Mouse (Mus musculus) intestine, postnatal 0 days (tissue): ENCODE measurements around the gene Spata18. TPM values are rescaled to one million over a fixed set of nuclear protein-coding genes. Genes with fewer than 3 reads are reported as not detected.
A peak's percentile ranks its signal among the peaks of the same experiment; 100 is the strongest.

Source experiments
- ATAC-seq: fragments of 200-750 bp; cut with Nextera tagmentation; 2 replicates; pipeline ENCODE4 v1.8.0; 2017; ENCODE audit warnings: mild to moderate bottlenecking, moderate TSS enrichment, moderate library complexity
- H3K27ac ChIP-seq: fragments of 300-500 bp; sonication (generic); 2 replicates; pipeline ENCODE4 v1.5.1; 2014; ENCODE audit warnings: mild to moderate bottlenecking, low read depth, low read length, moderate library complexity
- H3K27me3 ChIP-seq: fragments of 300-500 bp; sonication (generic); replicated peaks from 2 replicates; pipeline ENCODE4 v1.6.1; 2014; ENCODE audit warnings: low read length, mixed read lengths; ENCODE audit not compliant: control insufficient read depth, insufficient read depth
- H3K36me3 ChIP-seq: fragments of 300-500 bp; sonication (generic); 2 replicates; pipeline ENCODE4 v1.6.1; 2014; ENCODE audit warnings: mild to moderate bottlenecking, moderate library complexity; ENCODE audit not compliant: control insufficient read depth, insufficient read depth
- H3K4me1 ChIP-seq: fragments of 300-500 bp; sonication (generic); replicated peaks from 2 replicates; pipeline ENCODE4 v1.6.1; 2014; ENCODE audit warnings: antibody characterized with exemption, low read length, mixed read lengths; ENCODE audit not compliant: control insufficient read depth, insufficient read depth
- H3K4me2 ChIP-seq: fragments of 300-500 bp; sonication (generic); replicated peaks from 2 replicates; pipeline ENCODE4 v1.6.1; 2014; ENCODE audit warnings: low read depth, mild to moderate bottlenecking, moderate library complexity
- H3K4me3 ChIP-seq: fragments of 300-500 bp; sonication (generic); 2 replicates; pipeline ENCODE4 v1.5.1; 2014; ENCODE audit warnings: low read depth, low read length
- H3K9ac ChIP-seq: fragments of 300-500 bp; sonication (generic); 2 replicates; pipeline ENCODE4 v1.6.1; 2014; ENCODE audit warnings: mild to moderate bottlenecking, low read depth, low read length
- H3K9me3 ChIP-seq: fragments of 300-500 bp; sonication (generic); 2 replicates; pipeline ENCODE4 v1.6.1; 2016; ENCODE audit warnings: mixed run types; ENCODE audit not compliant: control insufficient read depth
- CTCF ChIP-seq: sonication (generic); IDR thresholded peaks from 2 replicates; pipeline ENCODE4 v1.5.1; 2016; ENCODE audit warnings: low read depth, mild to moderate bottlenecking, control low read depth, antibody characterized with exemption, moderate library complexity
- WGBS: fragments of 180-500 bp; shearing (Covaris S2); extraction: QIAGEN DNeasy Blood & Tissue Kit; methylation state at CpG from one replicate; pipeline ENCODE4 v1.1.7; 2014; 5-methylcytosine and 5-hydroxymethylcytosine counted together
- polyA plus RNA-seq: library from polyadenylated mRNA; unstranded; fragments of >200 nt; fragmentation: Nextera tagmentation; extraction: Ambion mirVana; gene quantifications from 2 replicates; pipeline ENCODE4 v1.2.1, GENCODE M21; 2015

Spata18 gene
- polyA plus RNA-seq, 1 experiment from 2014 or later: 0.18 TPM

DNA sequence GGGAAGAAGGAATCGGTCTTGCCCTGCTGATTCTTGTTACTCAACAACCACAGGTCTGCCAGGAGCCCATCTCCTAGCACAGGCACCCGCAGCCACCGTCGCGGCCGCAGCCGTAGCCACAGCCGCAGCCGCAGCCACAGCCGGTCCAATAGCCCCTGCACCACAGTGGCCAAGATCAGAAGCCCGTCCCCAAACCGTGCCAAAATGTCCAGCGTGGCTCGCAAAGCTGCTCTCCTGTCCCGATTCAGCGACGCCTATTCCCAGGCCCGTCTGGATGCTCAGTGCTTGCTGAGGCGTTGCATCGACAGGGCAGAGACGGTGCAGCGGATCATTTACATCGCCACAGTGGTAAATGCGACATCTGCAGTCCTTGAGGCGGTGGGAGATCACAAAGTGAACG, 18.2 kb downstream of the Spata18 start:
- no peak overlapping the region for H3K9ac ChIP-seq
- H3K27ac ChIP-seq: no peak overlapping the region
- no peaks in the 10 kb centered on the region for H3K4me1 ChIP-seq
- no peaks in the 10 kb centered on the region for H3K36me3 ChIP-seq
- ATAC-seq: no peak
- no peak for TF ChIP-seq CTCF
- H3K4me2 ChIP-seq: no peak overlapping the region
- 56% methylated on average over 26 of the region's 26 CpGs for WGBS
- no peak overlapping the region for H3K4me3 ChIP-seq
- H3K9me3 ChIP-seq: no peaks in the 10 kb centered on the region
- peaks cover 5% of the 10 kb centered on the region; the same call in 1 of the 2 replicates for H3K27me3 ChIP-seq

DNA sequence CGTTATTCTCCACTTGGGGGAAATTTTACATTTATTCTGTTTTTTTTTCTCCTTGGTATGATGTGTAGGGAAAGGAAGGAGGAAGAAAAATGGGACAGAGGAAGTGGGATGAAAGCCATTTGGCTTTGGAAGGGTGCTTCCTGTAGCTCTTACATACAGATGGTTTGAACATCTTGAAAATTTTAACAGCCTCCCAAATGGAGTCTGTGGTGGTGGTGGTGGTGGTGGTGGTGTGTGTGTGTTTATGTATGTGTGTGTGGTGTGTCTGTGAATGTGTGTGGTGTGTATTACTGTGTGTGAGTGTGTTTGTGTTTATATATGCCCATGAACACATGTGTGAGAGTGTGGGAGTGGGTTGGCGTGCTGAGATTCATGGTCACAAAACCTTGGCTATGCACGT, 24.4 kb downstream of the Spata18 start:
- no peaks in the 10 kb centered on the region for H3K9me3 ChIP-seq
- H3K27me3 ChIP-seq: no peaks in the 10 kb centered on the region
- no peak overlapping the region for H3K27ac ChIP-seq
- WGBS: 87% methylated on average over 3 of the region's 3 CpGs
- no peak overlapping the region for H3K9ac ChIP-seq
- no peaks in the 10 kb centered on the region for H3K36me3 ChIP-seq
- no peak overlapping the region for H3K4me3 ChIP-seq
- ATAC-seq: no peak
- H3K4me2 ChIP-seq: no peak overlapping the region
- no peaks in the 10 kb centered on the region for H3K4me1 ChIP-seq
- TF ChIP-seq CTCF: no peak

DNA sequence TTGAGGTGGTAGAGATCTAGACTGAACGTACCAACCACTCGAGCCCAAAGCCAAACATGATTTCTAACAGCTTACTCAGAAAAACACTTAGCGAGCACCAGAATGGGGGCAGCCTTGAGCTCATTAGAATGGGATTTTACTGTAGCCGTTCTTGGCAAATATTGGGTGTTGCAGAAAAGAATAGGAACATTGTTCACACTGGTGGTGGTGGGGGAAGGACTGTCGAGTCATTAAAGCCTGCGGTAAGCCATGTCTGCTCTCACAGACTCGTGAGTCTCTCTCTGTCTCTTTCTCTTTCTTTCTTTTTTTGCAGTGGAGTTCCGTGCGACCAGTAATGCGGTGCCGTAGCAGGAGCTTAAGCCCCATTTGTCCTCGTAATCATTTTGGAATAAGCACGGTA, 25.4 kb downstream of the Spata18 start:
- H3K27ac ChIP-seq: no peak overlapping the region
- no peak for TF ChIP-seq CTCF
- H3K36me3 ChIP-seq: no peaks in the 10 kb centered on the region
- no peak overlapping the region for H3K4me2 ChIP-seq
- no peak overlapping the region for H3K4me3 ChIP-seq
- H3K9me3 ChIP-seq: no peaks in the 10 kb centered on the region
- H3K9ac ChIP-seq: no peak overlapping the region
- no peaks in the 10 kb centered on the region for H3K4me1 ChIP-seq
- WGBS: 56% methylated on average over 13 of the region's 13 CpGs
- no peaks in the 10 kb centered on the region for H3K27me3 ChIP-seq
- no peak for ATAC-seq

DNA sequence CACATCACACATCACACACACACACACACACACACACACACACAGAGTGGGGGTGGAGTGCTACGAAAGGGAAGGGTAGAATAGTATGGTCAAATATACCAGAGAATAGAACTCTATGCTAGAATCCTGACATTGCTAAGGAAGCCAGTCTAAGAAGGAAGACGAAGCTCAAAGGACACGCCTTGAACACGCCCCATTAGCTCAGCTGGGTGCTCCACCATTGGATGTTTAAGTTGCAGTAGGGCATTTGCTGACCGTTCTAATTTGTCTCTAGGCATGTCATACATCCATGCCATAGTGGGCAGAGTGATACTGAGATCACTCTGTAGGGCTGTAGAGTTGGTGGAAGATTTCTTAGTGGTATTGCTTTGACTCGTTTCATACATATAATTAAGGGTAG, 32.0 kb downstream of the Spata18 start:
- Histone ChIP-seq H3K4me2 (no peak overlapping the region), H3K4me3 (no peak overlapping the region), H3K36me3 (no peaks in the 10 kb centered on the region), H3K4me1 (no peaks in the 10 kb centered on the region), H3K9ac (no peak overlapping the region), H3K27me3 (no peaks in the 10 kb centered on the region), H3K9me3 (no peaks in the 10 kb centered on the region), H3K27ac (no peak overlapping the region)
- WGBS: 72% methylated on average over 6 of the region's 6 CpGs
- TF ChIP-seq CTCF: no peak
- no peak for ATAC-seq

DNA sequence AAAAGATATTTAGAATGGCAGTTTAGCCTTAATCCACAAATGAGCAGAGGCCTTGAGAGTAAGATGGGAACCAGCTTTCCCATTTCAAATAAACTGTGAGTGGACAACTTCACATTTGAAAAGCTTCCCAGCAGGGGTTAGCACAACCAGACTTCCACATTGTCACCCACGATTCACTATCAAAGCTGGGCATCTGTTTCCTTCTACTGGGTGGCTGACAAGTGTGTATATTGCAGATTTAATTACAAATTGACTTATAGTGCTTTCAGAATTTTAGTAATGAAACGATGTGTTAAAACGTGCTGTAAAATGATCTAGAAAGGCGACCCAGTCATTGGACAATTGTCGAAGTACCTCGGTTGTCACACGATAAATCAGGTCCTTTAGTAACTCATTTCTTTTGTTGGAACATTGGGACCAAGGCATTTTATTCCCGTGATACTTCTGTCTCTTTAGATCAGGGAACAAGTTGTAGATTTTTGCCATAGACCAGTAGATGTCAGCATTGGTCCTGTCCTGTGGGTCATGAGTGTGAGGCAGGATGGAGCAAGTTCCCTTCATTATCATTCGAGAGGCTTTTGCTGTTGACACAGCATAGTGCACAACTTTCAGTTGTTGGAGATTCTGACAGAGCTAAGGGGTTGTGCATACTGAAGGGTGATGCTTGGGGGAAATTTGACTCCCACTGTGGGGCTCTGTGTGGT, 32.7 kb downstream of the Spata18 start:
- H3K36me3 ChIP-seq: no peaks in the 10 kb centered on the region
- H3K4me1 ChIP-seq: no peaks in the 10 kb centered on the region
- H3K9me3 ChIP-seq: no peaks in the 10 kb centered on the region
- H3K27ac ChIP-seq: no peak overlapping the region
- whole genome bisulfite sequencing: 61% methylated on average over 9 of the region's 9 CpGs
- TF ChIP-seq CTCF: peak; percentile 64
- H3K27me3 ChIP-seq: no peaks in the 10 kb centered on the region
- no peak overlapping the region for H3K4me3 ChIP-seq
- H3K4me2 ChIP-seq: no peak overlapping the region
- H3K9ac ChIP-seq: no peak overlapping the region
- ATAC-seq: no peak

DNA sequence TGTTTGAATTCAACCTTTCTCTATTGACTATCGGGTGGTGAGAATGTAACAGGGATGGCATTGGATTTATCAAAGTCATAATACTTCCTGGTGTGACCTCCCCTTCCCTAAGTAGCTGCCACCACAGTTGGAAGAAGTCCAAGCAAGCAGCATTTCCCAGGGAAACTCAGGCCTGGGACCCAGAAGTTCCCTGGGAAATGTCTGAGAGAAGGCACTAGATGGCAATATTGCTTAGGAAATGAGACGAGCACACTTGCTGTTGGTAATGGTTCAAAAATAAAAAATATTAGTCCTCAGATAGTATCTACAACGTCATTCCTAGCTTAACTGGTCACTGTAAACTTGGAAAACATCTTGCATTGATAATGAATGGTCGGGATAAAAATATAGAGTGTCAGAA, 35.0 kb downstream of the Spata18 start:
- H3K27ac ChIP-seq: no peak overlapping the region
- no peak overlapping the region for H3K4me3 ChIP-seq
- no peaks in the 10 kb centered on the region for H3K4me1 ChIP-seq
- 18% methylated on average over 4 of the region's 4 CpGs for WGBS
- no peaks in the 10 kb centered on the region for H3K36me3 ChIP-seq
- H3K9ac ChIP-seq: no peak overlapping the region
- H3K9me3 ChIP-seq: no peaks in the 10 kb centered on the region
- no peaks in the 10 kb centered on the region for H3K27me3 ChIP-seq
- no peak overlapping the region for H3K4me2 ChIP-seq
- ATAC-seq: no peak
- peak; percentile 71 for TF ChIP-seq CTCF
